Mouse (Mus musculus) c-Kit-positive CD71-positive TER-119-negative erythroid progenitor cells, embryonic 14.5 days (primary cell): Measurements from ENCODE around the gene Tmem41a.

Source experiments
- DNase-seq: peaks from one replicate; pipeline ENCODE4 v3.0.0-alpha.2; 2013; ENCODE audit warnings: low read depth

The Tmem41a gene

DNA sequence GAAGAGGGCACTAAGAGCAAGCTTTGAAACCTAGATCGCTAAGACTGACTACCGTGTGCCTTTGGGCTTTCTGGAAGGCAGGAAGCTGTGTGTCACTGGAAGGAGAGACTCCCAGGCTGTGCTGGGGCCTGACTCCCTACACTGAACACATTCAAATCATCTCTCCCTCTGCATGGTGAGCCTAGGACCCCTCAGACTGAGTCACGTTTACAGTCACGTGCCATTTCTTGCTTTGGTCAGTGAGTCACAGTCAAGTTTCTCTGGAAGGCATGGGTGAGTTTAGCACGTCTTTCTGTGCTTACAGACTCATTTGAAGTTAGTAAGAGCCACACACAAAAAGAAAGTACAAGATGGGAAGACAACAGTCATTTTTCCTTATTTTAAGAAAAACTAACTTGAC, 46.1 kb downstream of the Tmem41a start:
- DNase-seq = no peak

DNA sequence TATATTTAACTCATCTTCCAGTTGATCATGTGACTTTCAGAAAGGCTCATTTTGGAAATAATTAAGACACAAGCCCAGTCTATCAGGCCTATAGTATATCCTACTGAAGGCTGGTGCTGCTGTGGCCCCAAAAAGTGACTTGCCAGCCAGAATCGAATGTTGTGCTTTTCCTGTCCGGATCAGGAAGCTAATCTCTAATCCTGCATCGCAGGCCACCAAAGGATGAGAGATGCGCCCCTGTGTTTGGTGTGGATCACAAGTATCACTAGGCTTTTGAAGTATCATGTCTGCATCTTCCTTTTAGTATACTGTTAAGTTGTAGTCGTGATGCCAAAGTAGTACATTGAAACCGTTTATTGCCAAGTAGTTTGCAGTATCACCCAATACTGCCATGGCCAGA, 53.5 kb downstream of the Tmem41a start:
- DNase-seq = no peak

DNA sequence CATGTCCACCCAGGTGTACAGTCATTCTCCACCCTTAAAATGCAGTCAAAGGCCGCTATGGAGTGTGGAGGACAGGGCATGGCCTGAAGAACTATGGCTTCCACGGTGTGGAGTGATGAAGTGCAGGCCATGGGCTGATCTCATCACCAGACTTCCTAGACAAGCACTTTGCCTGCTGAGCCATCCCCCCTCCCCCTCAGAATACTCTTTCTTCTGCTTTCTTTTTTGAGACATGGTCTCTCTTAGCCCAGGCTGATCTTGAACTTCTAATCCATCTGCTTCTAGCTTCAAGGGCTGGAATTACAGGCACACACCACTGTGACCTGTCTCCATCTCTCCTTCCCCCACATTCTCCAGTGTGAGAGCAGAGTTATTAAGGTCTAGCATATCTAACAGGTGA, 59.8 kb downstream of the Tmem41a start:
- DNase-seq = no peak
